Mouse (Mus musculus) ES-Bruce4 (cell line): Measurements from ENCODE around the gene Ddx5. TPM values are rescaled to one million over a fixed set of nuclear protein-coding genes. Genes with fewer than 3 reads are reported as not detected.
A peak's percentile ranks its signal among the peaks of the same experiment; 100 is the strongest.

ENCODE experiments used
- H3K27ac ChIP-seq: 2 replicates; pipeline ENCODE4 v1.5.1; 2012; ENCODE audit warnings: low read length, inconsistent platforms; ENCODE audit not compliant: insufficient read depth
- H3K27me3 ChIP-seq: 2 replicates; pipeline ENCODE4 v1.6.1; 2012; ENCODE audit warnings: mild to moderate bottlenecking, low read length, inconsistent platforms; ENCODE audit not compliant: control insufficient read depth, poor library complexity, insufficient read depth, severe bottlenecking
- H3K36me3 ChIP-seq: 2 replicates; pipeline ENCODE4 v1.6.1; 2012; ENCODE audit warnings: inconsistent platforms, mild to moderate bottlenecking, low read length, moderate library complexity; ENCODE audit not compliant: control insufficient read depth, poor library complexity, insufficient read depth, severe bottlenecking
- H3K4me1 ChIP-seq: one replicate; pipeline ENCODE4 v1.8.1; 2011; ENCODE audit warnings: low read length; ENCODE audit not compliant: control insufficient read depth, insufficient read depth
- H3K4me3 ChIP-seq: 2 replicates; pipeline ENCODE4 v1.5.1; 2011; ENCODE audit warnings: low read depth, mild to moderate bottlenecking, low read length
- H3K9ac ChIP-seq: 2 replicates; pipeline ENCODE4 v1.6.1; 2012; ENCODE audit warnings: low read depth, mild to moderate bottlenecking, inconsistent platforms; ENCODE audit not compliant: poor library complexity, severe bottlenecking
- H3K9me3 ChIP-seq: replicated peaks from 2 replicates; pipeline ENCODE4 v1.6.1; 2012; ENCODE audit warnings: mild to moderate bottlenecking, low read length, inconsistent platforms; ENCODE audit not compliant: control insufficient read depth, poor library complexity, insufficient read depth, severe bottlenecking
- CTCF ChIP-seq: IDR thresholded peaks from one replicate; pipeline ENCODE4 v1.8.1; 2011; ENCODE audit warnings: low read depth, low read length
- EP300 ChIP-seq: IDR thresholded peaks from 2 replicates; pipeline ENCODE4 v1.6.1; 2011; ENCODE audit warnings: low read depth, low read length; ENCODE audit not compliant: insufficient read depth
- POLR2A ChIP-seq: IDR thresholded peaks from one replicate; pipeline ENCODE4 v1.8.1; 2011; ENCODE audit warnings: low read length; ENCODE audit not compliant: insufficient read depth
- polyA plus RNA-seq: library from polyadenylated mRNA; stranded (reverse); fragments of >200 nt; gene quantifications from 2 replicates; pipeline ENCODE4 v1.2.4, GENCODE M21; 2011; ENCODE audit warnings: low read depth; ENCODE audit not compliant: missing spikeins, insufficient read depth, insufficient read length

Ddx5 gene
- polyA plus RNA-seq, 1 experiment = 946 TPM

- no peaks in the 10 kb centered on the region for H3K27me3 ChIP-seq
- TF ChIP-seq CTCF (no peak), POLR2A (no peak), EP300 (no peak)
- peaks cover 4% of the 10 kb centered on the region; the same call in 1 of the 2 replicates for H3K9me3 ChIP-seq
- no peaks in the 10 kb centered on the region for H3K4me1 ChIP-seq
- no peak overlapping the region for H3K4me3 ChIP-seq
- no peak overlapping the region for H3K9ac ChIP-seq
- H3K36me3 ChIP-seq = peaks cover 10% of the 10 kb centered on the region
- H3K27ac ChIP-seq = no peak overlapping the region
These were observed 26.2 kb downstream of the Ddx5 start for GRCm38 (mm10) chr11:106762800-106763185.

DNA sequence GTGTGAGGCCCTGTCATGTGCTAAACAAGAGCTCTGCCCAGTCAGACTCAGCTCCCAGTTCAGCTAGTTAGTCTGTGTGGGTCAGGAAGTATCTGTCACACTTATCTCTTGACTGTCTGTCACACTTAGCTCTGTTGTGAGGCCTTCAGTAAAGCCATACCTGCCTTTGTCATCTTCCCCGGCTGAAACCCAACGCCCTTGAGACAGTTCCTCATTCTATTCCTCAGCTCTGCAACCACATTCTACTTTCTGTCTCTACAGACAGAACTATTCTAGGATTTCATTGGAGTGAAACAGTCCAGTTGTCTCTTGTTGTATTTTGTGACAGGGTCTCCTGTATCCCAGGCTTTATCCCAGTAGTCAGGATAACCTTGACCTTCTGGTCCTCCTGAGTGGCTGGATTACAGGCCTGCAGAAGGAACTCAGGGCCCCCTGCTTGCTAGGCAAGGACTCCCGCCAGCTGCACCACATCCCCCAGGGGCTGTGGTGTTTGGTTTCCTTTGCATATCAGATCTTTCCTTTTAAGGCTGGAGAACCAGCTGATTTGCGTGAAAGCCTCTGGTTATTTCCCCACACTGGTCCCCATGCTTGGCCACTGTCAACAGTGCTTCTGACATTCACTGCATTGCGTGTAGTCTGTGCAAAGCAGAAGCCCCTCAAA lies 26.7 kb downstream of the Ddx5 start:
- Histone ChIP-seq H3K27ac (peak overlapping the region; percentile 30; the same call in 1 of the 2 replicates), H3K27me3 (no peaks in the 10 kb centered on the region), H3K9ac (no peak overlapping the region), H3K9me3 (no peaks in the 10 kb centered on the region), H3K4me1 (no peaks in the 10 kb centered on the region), H3K4me3 (no peak overlapping the region), H3K36me3 (peaks cover 7% of the 10 kb centered on the region)
- 0 out of 2 replicates have a peak, but pooled peaks have one; percentile 42 for TF ChIP-seq EP300
- no peak for TF ChIP-seq POLR2A

DNA sequence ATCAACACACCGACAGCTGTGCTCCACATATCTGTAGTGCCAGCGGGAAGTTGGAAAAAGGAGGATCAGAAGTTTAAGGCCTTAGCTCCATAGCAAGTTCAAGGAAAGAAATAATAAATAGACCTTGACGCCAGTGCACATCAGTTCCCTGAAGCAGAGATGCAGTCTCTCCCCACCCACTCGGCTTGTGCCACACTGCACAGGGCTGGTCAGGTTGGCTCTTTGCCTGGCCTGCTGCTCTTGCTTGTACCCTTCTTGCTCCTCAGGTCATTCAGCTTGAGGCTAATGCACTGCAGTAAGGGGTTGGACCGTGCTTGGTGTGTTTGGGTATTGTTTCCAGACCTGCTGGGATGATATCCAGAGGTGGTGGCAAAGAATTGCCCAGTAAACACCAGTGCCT lies 28.5 kb downstream of the Ddx5 start:
- Histone ChIP-seq H3K27ac (no peak overlapping the region), H3K36me3 (no peaks in the 10 kb centered on the region), H3K27me3 (no peaks in the 10 kb centered on the region), H3K9ac (no peak overlapping the region), H3K9me3 (no peaks in the 10 kb centered on the region), H3K4me1 (no peaks in the 10 kb centered on the region), H3K4me3 (no peak overlapping the region)
- TF ChIP-seq POLR2A (no peak), EP300 (no peak), CTCF (no peak)

DNA sequence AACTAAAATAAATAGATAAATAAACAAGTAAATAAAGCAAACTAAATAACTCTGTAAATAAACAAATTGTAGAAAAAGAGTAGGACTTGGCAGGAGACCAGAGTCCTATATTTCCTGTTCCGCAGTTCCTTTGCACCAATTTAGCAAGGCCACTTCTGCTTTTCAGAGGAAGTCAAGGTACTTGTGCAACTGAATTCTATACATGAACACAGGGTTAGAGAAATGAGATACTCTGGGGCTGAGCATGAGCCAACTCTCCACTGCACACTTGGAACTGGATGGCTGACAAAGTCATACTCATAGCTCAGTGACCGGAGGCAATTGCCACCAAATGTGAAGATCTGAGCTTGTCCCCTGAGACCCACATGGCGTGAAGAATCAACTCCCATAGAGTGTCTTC lies 30.0 kb downstream of the Ddx5 start:
- Histone ChIP-seq H3K27ac (no peak overlapping the region), H3K9ac (no peak overlapping the region), H3K4me3 (no peak overlapping the region), H3K4me1 (no peaks in the 10 kb centered on the region), H3K27me3 (no peaks in the 10 kb centered on the region), H3K36me3 (no peaks in the 10 kb centered on the region), H3K9me3 (no peaks in the 10 kb centered on the region)
- TF ChIP-seq CTCF (no peak), POLR2A (no peak), EP300 (no peak)

GRCm38 (mm10) chr11:106755583-106755982 lies 33.4 kb downstream of the Ddx5 start:
- no peak overlapping the region for H3K9ac ChIP-seq
- TF ChIP-seq POLR2A = no peak
- no peak for TF ChIP-seq CTCF
- TF ChIP-seq EP300 = no peak

GRCm38 (mm10) chr11:106753314-106753713 lies 35.7 kb downstream of the Ddx5 start:
- no peak overlapping the region for H3K4me3 ChIP-seq
- H3K9me3 ChIP-seq = no peaks in the 10 kb centered on the region
- no peak overlapping the region for H3K27ac ChIP-seq
- no peaks in the 10 kb centered on the region for H3K36me3 ChIP-seq
- no peak overlapping the region for H3K9ac ChIP-seq
- TF ChIP-seq CTCF (no peak), POLR2A (no peak), EP300 (no peak)
- H3K27me3 ChIP-seq = no peaks in the 10 kb centered on the region
- no peaks in the 10 kb centered on the region for H3K4me1 ChIP-seq

More at GRCm38 (mm10) chr11:106755583-106755982, 33.4 kb downstream of the Ddx5 start:
- Histone ChIP-seq H3K27ac (no peak overlapping the region), H3K9me3 (no peaks in the 10 kb centered on the region), H3K4me3 (no peak overlapping the region), H3K4me1 (no peaks in the 10 kb centered on the region), H3K27me3 (no peaks in the 10 kb centered on the region), H3K36me3 (no peaks in the 10 kb centered on the region)
